Mouse (Mus musculus) adipocyte (in vitro differentiated cells): Measurements from ENCODE around the gene Trmt61a.

Source experiments
- DNase-seq: peaks from one replicate; pipeline ENCODE4 v3.0.0-alpha.2; 2016; ENCODE audit warnings: low spot score

Gene Trmt61a

GRCm38 (mm10) chr12:111731822-111732807 is 54.2 kb downstream of the Trmt61a start:
- peak; percentile 24 for DNase-seq

GRCm38 (mm10) chr12:111732921-111733320 is 55.0 kb downstream of the Trmt61a start:
- DNase-seq, result no peak
